Comparison of ENCODE assay signal across 1 mouse cellular context in the genomic region with DNA sequence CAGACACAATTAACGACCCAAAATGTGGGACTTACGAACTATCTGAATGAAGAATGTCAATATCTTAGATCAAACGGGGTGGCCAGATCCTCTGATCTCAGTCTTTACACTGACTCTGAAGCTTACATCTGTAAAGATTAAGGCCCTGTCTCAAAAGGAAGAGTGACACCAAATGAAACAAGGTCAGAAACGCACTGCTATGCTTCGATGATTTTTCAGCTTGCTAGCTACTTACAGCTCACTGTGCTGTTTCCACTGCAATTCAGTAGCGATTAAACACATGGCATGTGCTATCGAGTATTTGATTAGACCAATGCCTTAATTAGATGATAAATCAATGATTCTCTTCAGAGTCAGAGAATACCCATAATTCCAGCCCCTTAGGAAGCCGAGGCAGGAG.
TF ChIP-seq lines count a peak whose summit lies in the region.

No protein-coding gene starts in this region.

TF ChIP-seq in CH12.LX, 34 proteins besides CTCF, POLR2A, EP300 and RAD21 (continued from another document):
- TF ChIP-seq MAFK (IDR thresholded peaks at IDR 0.05; ENCODE audit: insufficient replicate concordance, low read length) (no peak), ZKSCAN1 (IDR thresholded peaks at IDR 0.05; ENCODE audit: borderline replicate concordance, low read depth, low read length) (no peak), CHD1 (IDR thresholded peaks at IDR 0.05; ENCODE audit: low read depth, low read length) (0 out of 2 replicates have a peak, but pooled peaks have one; percentile 57), ZNF384 (IDR thresholded peaks at IDR 0.05; ENCODE audit: low read depth, low read length) (no peak), NRF1 (IDR thresholded peaks at IDR 0.05; ENCODE audit: low read depth, low read length) (no peak)
